Mouse (Mus musculus): Measurements from ENCODE around the gene Id1. TPM values are rescaled to one million over a fixed set of nuclear protein-coding genes. Genes with fewer than 3 reads are reported as not detected.

Gene Id1
- polyA plus RNA-seq, 1 experiment from 2014 or later: 179 TPM

- Histone ChIP-seq H3K27ac (peak overlapping the region; percentile 97), H3K9ac (peak overlapping the region; percentile 97), H3K9me3 (no peaks in the 10 kb centered on the region), H3K4me3 (peak overlapping the region; percentile 86), H3K36me3 (no peaks in the 10 kb centered on the region), H3K27me3 (no peaks in the 10 kb centered on the region), H3K4me2 (peak overlapping the region; percentile 95), H3K4me1 (peaks cover 69% of the 10 kb centered on the region)
- ATAC-seq (ENCODE audit: insufficient number of reproducible peaks, insufficient read depth, low FRiP score, low TSS enrichment, low read depth): no peak
- WGBS: under 1% methylated on average over 22 of the region's 22 CpGs
Observed at GRCm38 (mm10) chr2:152736748-152737147, 697 bp downstream of the Id1 start.

- H3K36me3 ChIP-seq: no peaks in the 10 kb centered on the region
- no peaks in the 10 kb centered on the region for H3K9me3 ChIP-seq
- H3K4me3 ChIP-seq: peak overlapping the region; percentile 86
- 3% methylated on average over 10 of the region's 10 CpGs for WGBS
- no peaks in the 10 kb centered on the region for H3K27me3 ChIP-seq
- H3K4me2 ChIP-seq: peak overlapping the region; percentile 95
- ATAC-seq (ENCODE audit: insufficient number of reproducible peaks, insufficient read depth, low FRiP score, low TSS enrichment, low read depth): no peak
- H3K9ac ChIP-seq: peak overlapping the region; percentile 97
- peak overlapping the region; percentile 97 for H3K27ac ChIP-seq
- peaks cover 70% of the 10 kb centered on the region for H3K4me1 ChIP-seq
Observed at GRCm38 (mm10) chr2:152737306-152738221, 1.5 kb downstream of the Id1 start.

GRCm38 (mm10) chr2:152738341-152738740 lies 2.3 kb downstream of the Id1 start:
- Histone ChIP-seq H3K4me2 (peak overlapping the region; percentile 95), H3K27me3 (no peaks in the 10 kb centered on the region), H3K4me3 (peak overlapping the region; percentile 86), H3K9ac (peak overlapping the region; percentile 97), H3K9me3 (no peaks in the 10 kb centered on the region), H3K36me3 (no peaks in the 10 kb centered on the region), H3K4me1 (peaks cover 73% of the 10 kb centered on the region), H3K27ac (peak overlapping the region; percentile 97)
- 23% methylated on average over 2 of the region's 2 CpGs for WGBS
- no peak for ATAC-seq (ENCODE audit: insufficient number of reproducible peaks, insufficient read depth, low FRiP score, low TSS enrichment, low read depth)

GRCm38 (mm10) chr2:152739031-152739841 lies 3.2 kb downstream of the Id1 start:
- peaks cover 64% of the 10 kb centered on the region for H3K4me1 ChIP-seq
- WGBS: under 1% methylated on average over 36 of the region's 36 CpGs
- ATAC-seq (ENCODE audit: insufficient number of reproducible peaks, insufficient read depth, low FRiP score, low TSS enrichment, low read depth): peak; percentile 78

GRCm38 (mm10) chr2:152739842-152740260 lies 3.8 kb downstream of the Id1 start:
- no peaks in the 10 kb centered on the region for H3K9me3 ChIP-seq
- H3K9ac ChIP-seq: peak overlapping the region; percentile 97; the same call in 1 of the 2 replicates
- ATAC-seq (ENCODE audit: insufficient number of reproducible peaks, insufficient read depth, low FRiP score, low TSS enrichment, low read depth): no peak
- peak overlapping the region; percentile 86 for H3K4me3 ChIP-seq
- H3K4me2 ChIP-seq: peak overlapping the region; percentile 95
- H3K27me3 ChIP-seq: no peaks in the 10 kb centered on the region
- no peaks in the 10 kb centered on the region for H3K36me3 ChIP-seq
- H3K4me1 ChIP-seq: peaks cover 58% of the 10 kb centered on the region
- WGBS: 10% methylated on average over 3 of the region's 3 CpGs
- H3K27ac ChIP-seq: peak overlapping the region; percentile 97

More at GRCm38 (mm10) chr2:152739031-152739841, 3.2 kb downstream of the Id1 start:
- Histone ChIP-seq H3K4me2 (peak overlapping the region; percentile 95), H3K36me3 (no peaks in the 10 kb centered on the region), H3K9ac (peak overlapping the region; percentile 97), H3K27me3 (no peaks in the 10 kb centered on the region), H3K27ac (peak overlapping the region; percentile 97), H3K9me3 (no peaks in the 10 kb centered on the region), H3K4me3 (peak overlapping the region; percentile 86)

- Histone ChIP-seq H3K36me3 (no peaks in the 10 kb centered on the region), H3K4me2 (peak overlapping the region; percentile 95; the same call in 1 of the 2 replicates), H3K27me3 (no peaks in the 10 kb centered on the region), H3K9ac (0 out of 2 replicates have a peak overlapping the region, but pooled peaks have one; percentile 44), H3K9me3 (no peaks in the 10 kb centered on the region), H3K4me3 (no peak overlapping the region), H3K4me1 (peaks cover 55% of the 10 kb centered on the region), H3K27ac (peak overlapping the region; percentile 97)
- WGBS: 67% methylated on average over 5 of the region's 5 CpGs
- no peak for ATAC-seq (ENCODE audit: insufficient number of reproducible peaks, insufficient read depth, low FRiP score, low TSS enrichment, low read depth)
Observed at GRCm38 (mm10) chr2:152740490-152740889, 4.4 kb downstream of the Id1 start.

GRCm38 (mm10) chr2:152741153-152742041 lies 5.3 kb downstream of the Id1 start:
- Histone ChIP-seq H3K27me3 (no peaks in the 10 kb centered on the region), H3K4me3 (peak overlapping the region; percentile 12; the same call in 1 of the 2 replicates), H3K4me1 (peaks cover 52% of the 10 kb centered on the region), H3K9ac (peak overlapping the region; percentile 63), H3K4me2 (peak overlapping the region; percentile 46), H3K9me3 (no peaks in the 10 kb centered on the region), H3K27ac (peak overlapping the region; percentile 91), H3K36me3 (no peaks in the 10 kb centered on the region)
- ATAC-seq (ENCODE audit: insufficient number of reproducible peaks, insufficient read depth, low FRiP score, low TSS enrichment, low read depth): 0 out of 2 replicates have a peak, but pooled peaks have one; percentile 4
- WGBS: 29% methylated on average over 14 of the region's 14 CpGs

GRCm38 (mm10) chr2:152742435-152742834 lies 6.4 kb downstream of the Id1 start:
- ATAC-seq (ENCODE audit: insufficient number of reproducible peaks, insufficient read depth, low FRiP score, low TSS enrichment, low read depth): no peak

GRCm38 (mm10) chr2:152753944-152754711 lies 18.1 kb downstream of the Id1 start, which contains the start of gene Cox4i2:
Cox4i2 (plus strand) TSS chr2:152754173.
- Histone ChIP-seq H3K36me3 (no peaks in the 10 kb centered on the region), H3K27ac (peak within 1 kb of the TSS; percentile 41), H3K9ac (peak within 1 kb of the TSS; percentile 69), H3K4me2 (peak within 1 kb of the TSS; percentile 71), H3K27me3 (no peaks in the 10 kb centered on the region), H3K4me1 (peaks cover 22% of the 10 kb centered on the region), H3K9me3 (no peaks in the 10 kb centered on the region), H3K4me3 (peak within 1 kb of the TSS; percentile 42)
- 3% methylated on average over 29 of the region's 30 CpGs for WGBS
- ATAC-seq (ENCODE audit: insufficient number of reproducible peaks, insufficient read depth, low FRiP score, low TSS enrichment, low read depth): 0 out of 2 replicates have a peak, but pooled peaks have one; percentile 49

More at GRCm38 (mm10) chr2:152742435-152742834, 6.4 kb downstream of the Id1 start:
- no peaks in the 10 kb centered on the region for H3K9me3 ChIP-seq
- H3K27ac ChIP-seq: peak overlapping the region; percentile 91
- no peaks in the 10 kb centered on the region for H3K36me3 ChIP-seq
- peaks cover 51% of the 10 kb centered on the region for H3K4me1 ChIP-seq
- 27% methylated on average over 10 of the region's 10 CpGs for WGBS
- H3K4me3 ChIP-seq: no peak overlapping the region
- H3K4me2 ChIP-seq: peak overlapping the region; percentile 46; the same call in 1 of the 2 replicates
- no peaks in the 10 kb centered on the region for H3K27me3 ChIP-seq
- H3K9ac ChIP-seq: peak overlapping the region; percentile 63; the same call in 1 of the 2 replicates

Data from embryonic facial prominence, embryonic 13.5 days (tissue).